Mouse (Mus musculus): ENCODE measurements at regions not wholly inside any gene's neighbourhood (a gene's known extent, or its start where the extent isn't known, plus 50 kb on each side); places are given as distances from the start of the nearest gene placed in this dataset.

- no peak for DNase-seq (ENCODE audit: low spot score in 2 of 2)
These were observed 245.3 kb downstream of the Adamts20 start for GRCm38 (mm10) chr15:94219907-94220306.

- no peak for DNase-seq (ENCODE audit: low spot score in 2 of 2)
These were observed 248.5 kb downstream of the Adamts20 start for GRCm38 (mm10) chr15:94216703-94217102.

GRCm38 (mm10) chr15:94214440-94214839 is 250.8 kb downstream of the Adamts20 start:
- no peak for DNase-seq (ENCODE audit: low spot score in 2 of 2)

GRCm38 (mm10) chr15:94213393-94213792 is 251.8 kb downstream of the Adamts20 start:
- DNase-seq (ENCODE audit: low spot score in 2 of 2) = no peak

GRCm38 (mm10) chr15:94208476-94208875 is 256.7 kb downstream of the Adamts20 start:
- no peak for DNase-seq (ENCODE audit: low spot score in 2 of 2)

GRCm38 (mm10) chr15:94206454-94206853 is 258.8 kb downstream of the Adamts20 start:
- DNase-seq (ENCODE audit: low spot score in 2 of 2) = no peak

- no peak for DNase-seq (ENCODE audit: low spot score in 2 of 2)
These were observed 259.8 kb downstream of the Adamts20 start for GRCm38 (mm10) chr15:94205309-94205893.

- DNase-seq (ENCODE audit: low spot score in 2 of 2) = no peak
These were observed 275.1 kb downstream of the Adamts20 start for GRCm38 (mm10) chr15:94190081-94190488.

- DNase-seq (ENCODE audit: low spot score in 2 of 2) = no peak
These were observed 277.6 kb downstream of the Adamts20 start for GRCm38 (mm10) chr15:94187588-94187987.

GRCm38 (mm10) chr15:94183663-94184375 is 281.4 kb downstream of the Adamts20 start:
- DNase-seq (ENCODE audit: low spot score in 2 of 2) = no peak

GRCm38 (mm10) chr15:94174083-94174482 is 291.1 kb downstream of the Adamts20 start:
- no peak for DNase-seq (ENCODE audit: low spot score in 2 of 2)

- no peak for DNase-seq (ENCODE audit: low spot score in 2 of 2)
These were observed 304.4 kb downstream of the Adamts20 start for GRCm38 (mm10) chr15:94160806-94161205.

GRCm38 (mm10) chr15:94139534-94139958 is 325.7 kb downstream of the Adamts20 start:
- DNase-seq (ENCODE audit: low spot score in 2 of 2) = no peak

- DNase-seq (ENCODE audit: low spot score in 2 of 2) = no peak
These were observed 327.9 kb downstream of the Adamts20 start for GRCm38 (mm10) chr15:94137159-94137952.

- no peak for DNase-seq (ENCODE audit: low spot score in 2 of 2)
These were observed 352.4 kb downstream of the Adamts20 start for GRCm38 (mm10) chr15:94112801-94113200.

- peak; percentile 5 to 12 for DNase-seq (ENCODE audit: low spot score in 2 of 2)
These were observed 358.0 kb downstream of the Adamts20 start for GRCm38 (mm10) chr15:94107186-94107716.

- DNase-seq (ENCODE audit: low spot score in 2 of 2) = no peak
These were observed 374.6 kb downstream of the Adamts20 start for GRCm38 (mm10) chr15:94090644-94091043.

GRCm38 (mm10) chr15:94089856-94090255 is 375.4 kb downstream of the Adamts20 start:
- DNase-seq (ENCODE audit: low spot score in 2 of 2) = no peak

GRCm38 (mm10) chr15:94082369-94082768 is 382.8 kb downstream of the Adamts20 start:
- DNase-seq (ENCODE audit: low spot score in 2 of 2) = no peak

GRCm38 (mm10) chr15:94077056-94077455 is 388.2 kb downstream of the Adamts20 start:
- no peak for DNase-seq (ENCODE audit: low spot score in 2 of 2)

- DNase-seq (ENCODE audit: low spot score in 2 of 2) = no peak
These were observed 390.9 kb downstream of the Adamts20 start for GRCm38 (mm10) chr15:94074161-94074950.
